Comparison of ENCODE assay signal across 22 mouse cellular contexts in genomic region chr6:102438353-102438752, GRCm38 (mm10).
DNase-seq lines count a peak whose midpoint lies in the region; ATAC-seq and TF ChIP-seq lines count a peak whose summit lies in the region.
"Had no signal": no experiment of that assay in that cellular context is flagged by ENCODE, and none has a peak within 500 bp of the region (broad histone marks: within the 10 kb centered on the region; RNA-seq: fewer than 3 reads in every experiment).

No protein-coding gene starts in this region.

- H3K4me1 ChIP-seq in forebrain, postnatal 0 days (ENCODE audit: insufficient read depth): no peaks in the 10 kb centered on the region
- H3K4me1 ChIP-seq: embryonic facial prominence, embryonic 10.5 days; embryonic facial prominence, embryonic 12.5 days; forebrain, embryonic 13.5 days; forebrain, embryonic 15.5 days had no signal

- ATAC-seq in frontal cortex, adult (ENCODE audit: low TSS enrichment): peak; percentile 76
- no peak for ATAC-seq in forebrain, postnatal 0 days
- ATAC-seq: CD4-positive, CD25-positive, alpha-beta regulatory T cell, adult 4 months; forebrain, embryonic 13.5 days; forebrain, embryonic 15.5 days had no signal

- no peaks in the 10 kb centered on the region for H3K27me3 ChIP-seq in forebrain, postnatal 0 days (ENCODE audit: insufficient read depth, low read length)
- H3K27me3 ChIP-seq: CH12.LX; embryonic facial prominence, embryonic 12.5 days; forebrain, embryonic 13.5 days; forebrain, embryonic 15.5 days had no signal

- H3K4me3 ChIP-seq in left cerebral cortex, adult 2 months: no peak overlapping the region
- no peak overlapping the region for H3K4me3 ChIP-seq in forebrain, postnatal 0 days (ENCODE audit: low read depth, low read length)
- H3K4me3 ChIP-seq: embryonic facial prominence, embryonic 10.5 days; embryonic facial prominence, embryonic 12.5 days; forebrain, embryonic 13.5 days; forebrain, embryonic 15.5 days had no signal

- no peak for DNase-seq in frontal cortex, postnatal 25 days (ENCODE audit: low spot score in 2 of 2)
- DNase-seq in left cerebral cortex, adult 2 months (ENCODE audit: extremely low spot score in 1 of 2, low spot score in 2 of 2): no peak
- DNase-seq in left cerebral cortex, adult 9 months (ENCODE audit: low spot score in 2 of 2): no peak
- DNase-seq in telencephalon, adult 2 months (ENCODE audit: low read depth, low spot score): peak; percentile 51
- no peak for DNase-seq in forebrain, postnatal 0 days
- DNase-seq: adrenal gland, adult 2 months; adrenal gland, postnatal 10 days; adrenal gland, postnatal 25 days; B cell, adult 2 months; cerebellum, adult 11-12 months; cerebellum, adult 2 months; cerebellum, adult 9-10 months; cerebellum, postnatal 10 days; cerebellum, postnatal 25 days had no signal

- H3K9ac ChIP-seq in forebrain, postnatal 0 days: no peak overlapping the region
- H3K9ac ChIP-seq: embryonic facial prominence, embryonic 12.5 days; forebrain, embryonic 13.5 days; forebrain, embryonic 15.5 days had no signal

- no peaks in the 10 kb centered on the region for H3K36me3 ChIP-seq in forebrain, postnatal 0 days (ENCODE audit: insufficient read depth)
- H3K36me3 ChIP-seq: embryonic facial prominence, embryonic 10.5 days; embryonic facial prominence, embryonic 12.5 days; forebrain, embryonic 15.5 days; G1E had no signal

- no peaks in the 10 kb centered on the region for H3K9me3 ChIP-seq in forebrain, postnatal 0 days (ENCODE audit: low read length)
- H3K9me3 ChIP-seq: embryonic facial prominence, embryonic 10.5 days; embryonic facial prominence, embryonic 12.5 days; forebrain, embryonic 13.5 days; forebrain, embryonic 15.5 days had no signal

- H3K27ac ChIP-seq in left cerebral cortex, adult 2 months: peak overlapping the region; percentile 84
- H3K27ac ChIP-seq in forebrain, postnatal 0 days (ENCODE audit: low read depth, low read length): no peak overlapping the region
- H3K27ac ChIP-seq: embryonic facial prominence, embryonic 10.5 days; embryonic facial prominence, embryonic 12.5 days; forebrain, embryonic 13.5 days; forebrain, embryonic 15.5 days had no signal

- 91% methylated on average over 4 of the region's 4 CpGs for WGBS in forebrain, postnatal 0 days

- TF ChIP-seq CTCF in left cerebral cortex, adult 2 months (IDR thresholded peaks at IDR 0.05): no peak
- no peak for TF ChIP-seq CTCF in forebrain, postnatal 0 days (IDR thresholded peaks at IDR 0.05; ENCODE audit: low read depth)

- no peak overlapping the region for H3K4me2 ChIP-seq in forebrain, postnatal 0 days (ENCODE audit: low read depth)
- H3K4me2 ChIP-seq: embryonic facial prominence, embryonic 12.5 days; forebrain, embryonic 13.5 days; forebrain, embryonic 15.5 days had no signal

- intact Hi-C loops in left cerebral cortex, adult 2 months (cut with DNase I): loop anchor here (5.0 kb wide), 1 partner anchor 124 kb away; no protein-coding TSS in a partner anchor
